Mouse (Mus musculus) heart, adult 2 months (tissue): ENCODE measurements around the gene Syngap1.

Source experiments
- EP300 ChIP-seq: fragments of 200-500 bp; IDR thresholded peaks from 2 replicates; pipeline ENCODE4 v1.6.1; 2011; ENCODE audit warnings: low read depth, low read length, control low read depth; ENCODE audit not compliant: insufficient read depth
- POLR2A ChIP-seq: fragments of 200-500 bp; IDR thresholded peaks from 2 replicates; pipeline ENCODE4 v1.6.1; 2011; ENCODE audit warnings: mild to moderate bottlenecking, low read depth, low read length, control low read depth; ENCODE audit not compliant: insufficient read depth

GRCm38 (mm10) chr17:26904320-26904719 lies 36.7 kb upstream of the Syngap1 start:
- TF ChIP-seq EP300 = no peak
- no peak for TF ChIP-seq POLR2A
